Mouse (Mus musculus): Measurements from ENCODE around the gene Thada. TPM values are rescaled to one million over a fixed set of nuclear protein-coding genes. Genes with fewer than 3 reads are reported as not detected.

Gene Thada
- 10 to 100 TPM; 14.5 to 14.8 TPM for total RNA-seq (2023)

GRCm38 (mm10) chr17:84465753-84466608 is at the start of gene Thada:
TSS of gene Thada (minus strand) at chr17:84466205.

GRCm38 (mm10) chr17:84511682-84512515 is 45.9 kb upstream of the Thada start, which contains the start of gene Plekhh2:
TSS of gene Plekhh2 (plus strand) at chr17:84511895.

GRCm38 (mm10) chr17:84187727-84188373 is 278.2 kb downstream of the Thada start, which contains the start of gene Zfp36l2:
TSS of gene Zfp36l2 (minus strand) at chr17:84187947.

Other genes with a start within 250 kb of the Thada start
- under 1 TPM in 1 of 2 experiments, not detected in 1; 0.22 TPM for gene Plekhh2, start 45.7 kb upstream of the Thada start, total RNA-seq (2023)
- gene Dync2li1, start 160.3 kb upstream of the Thada start, total RNA-seq (2023): 1 to 10 TPM; 1.1 to 2.4 TPM
- gene Abcg8, start 210.1 kb upstream of the Thada start, total RNA-seq (2023): not detected
- gene Abcg5, start 216.8 kb upstream of the Thada start, total RNA-seq (2023): not detected